9 mouse cellular contexts compared by ENCODE assay signal in the genomic region with DNA sequence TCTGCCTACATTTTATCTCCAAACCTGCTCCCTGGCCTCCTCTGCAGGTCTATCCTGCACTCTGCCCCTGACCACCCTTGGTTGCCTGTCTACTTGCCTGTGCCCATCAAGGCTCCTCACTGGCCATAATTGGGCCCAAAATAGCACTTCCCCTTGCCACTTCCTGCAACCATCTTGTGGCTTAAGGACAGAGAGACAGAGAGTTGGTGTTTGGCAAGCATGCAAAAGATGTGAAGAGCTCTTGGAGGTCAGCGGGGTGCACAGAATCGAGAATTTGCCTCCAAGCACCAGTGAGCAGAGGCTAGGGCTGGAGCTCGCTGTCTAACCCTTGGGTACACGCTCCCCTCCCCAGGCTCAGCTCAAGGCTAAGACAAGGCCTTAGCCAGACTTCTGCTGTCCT. TPM values are rescaled to one million over a fixed set of nuclear protein-coding genes. Genes with fewer than 3 reads are reported as not detected.
DNase-seq lines count a peak whose midpoint lies in the region; ATAC-seq and TF ChIP-seq lines count a peak whose summit lies in the region.
"Had no signal": no experiment of that assay in that cellular context is flagged by ENCODE, and none has a peak within 500 bp of the region (broad histone marks: within the 10 kb centered on the region; RNA-seq: fewer than 3 reads in every experiment).

No protein-coding gene starts in this region.

- no peak overlapping the region for H3K4me3 ChIP-seq in layer of hippocampus, adult 2 months
- no peak overlapping the region for H3K4me3 ChIP-seq in bone marrow, adult 2 months (replicated peaks; ENCODE audit: control insufficient read depth, low read depth, low read length)

- no peak for TF ChIP-seq CTCF in layer of hippocampus, adult 2 months (conservative IDR thresholded peaks at IDR 0.05)
- TF ChIP-seq CTCF in bone marrow, adult 2 months (IDR thresholded peaks at IDR 0.05; ENCODE audit: control insufficient read depth, insufficient read depth, low read length): no peak

- peaks cover 18% of the 10 kb centered on the region for H3K4me1 ChIP-seq in bone marrow, adult 2 months (ENCODE audit: control insufficient read depth, insufficient read depth, low read length)

- 8% methylated on average over 4 of the region's 4 CpGs for WGBS in bone marrow, adult 2 months

- H3K27ac ChIP-seq in layer of hippocampus, adult 2 months: peak overlapping the region; percentile 51; the same call in 1 of the 2 replicates
- H3K27ac ChIP-seq in bone marrow, adult 2 months (ENCODE audit: control insufficient read depth, insufficient read depth, low read depth, low read length, poor library complexity): peak overlapping the region; percentile 88

- peak; percentile 22 to 29; a peak in 1 of 4 replicates for ATAC-seq in hematopoietic stem cell, adult 5-6 weeks (replicated peaks in 1 of 2; ENCODE audit: insufficient read depth in 1 of 2, low FRiP score in 2 of 2, low TSS enrichment in 1 of 2, low read depth in 1 of 2, poor library complexity in 2 of 2, severe bottlenecking in 2 of 2)

- DNase-seq in layer of hippocampus, adult 2 months (ENCODE audit: low spot score in 2 of 2): no peak
- DNase-seq in layer of hippocampus, adult 18-20 months (ENCODE audit: low spot score in 2 of 2): no peak
- peak; percentile 33 to 42 for DNase-seq in natural killer cell, adult 2 months (ENCODE audit: low spot score in 2 of 2)
- no peak for DNase-seq in urinary bladder, postnatal 10 days (ENCODE audit: low spot score)
- no peak for DNase-seq in frontal cortex, postnatal 25 days (ENCODE audit: low spot score in 2 of 2)
- DNase-seq: gastrocnemius, postnatal 25 days; thymus, adult 18-20 months had no signal

- TF ChIP-seq POLR2A in bone marrow, adult 2 months (IDR thresholded peaks at IDR 0.05; ENCODE audit: borderline replicate concordance, control insufficient read depth, low read depth, low read length): no peak

RNA-seq across cellular contexts. Expression of a gene that starts 5.3 kb away (rescaled TPM):
- 10 to 100 TPM; 11.2 to 13.2 TPM for total RNA-seq in layer of hippocampus, adult 2 months (2021)
- 10 to 100 TPM; 11.5 to 13.7 TPM for total RNA-seq in layer of hippocampus, adult 18-20 months (2021)
- polyA plus RNA-seq in bone marrow, adult 2 months (2011; ENCODE audit: insufficient read depth, insufficient read length, low replicate concordance, missing spikeins): 22.5 and 46.1 TPM in 2 replicates
- 16.6 and 24.5 TPM in 2 replicates for total RNA-seq in hematopoietic stem cell, adult 5-6 weeks (2017)

Comparison
In these comparisons a context has a peak if more than half of its experiments do, and no peak if none do; other contexts are left out.
1. DNase-seq: peak in natural killer cell, adult 2 months (2 of 2); none in layer of hippocampus, adult 2 months (0 of 2), layer of hippocampus, adult 18-20 months (0 of 2), urinary bladder, postnatal 10 days (single experiment) and frontal cortex, postnatal 25 days (0 of 2).